7 mouse cellular contexts compared by ENCODE assay signal in the genomic region with DNA sequence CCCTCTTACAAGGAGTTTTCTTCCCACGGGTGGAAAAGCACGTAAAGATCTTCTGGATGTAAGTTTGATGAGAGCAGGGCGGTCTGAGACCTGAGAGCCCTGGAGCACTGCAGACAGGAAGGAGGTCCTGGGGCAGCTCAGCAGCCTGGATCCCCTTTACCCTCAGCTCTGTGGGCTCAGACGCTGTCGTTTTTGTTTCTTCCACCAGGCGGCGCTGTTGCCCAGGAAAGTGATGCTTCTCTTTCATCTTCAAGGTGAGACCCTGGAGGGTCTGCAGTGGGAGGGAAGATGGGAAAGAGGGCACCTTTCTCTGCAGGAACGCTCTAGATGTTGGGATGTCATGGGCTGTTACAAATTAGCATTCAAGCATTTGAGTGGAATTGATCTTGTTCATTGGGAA. TPM values are rescaled to one million over a fixed set of nuclear protein-coding genes. Genes with fewer than 3 reads are reported as not detected.
A peak's percentile ranks its signal among the peaks of the same experiment; 100 is the strongest.
DNase-seq lines count a peak whose midpoint lies in the region; TF ChIP-seq lines count a peak whose summit lies in the region.
"Not testable (repeated sequence)": the region's sequence is repeated elsewhere in the genome, so short reads cannot be mapped to it uniquely, and the experiment has no call there.

No protein-coding gene starts in this region.

- TF ChIP-seq EP300 in heart, adult 2 months (IDR thresholded peaks at IDR 0.05; ENCODE audit: insufficient read depth, low read depth, low read length), result not testable (repeated sequence)

- H3K36me3 ChIP-seq in heart, adult 2 months (ENCODE audit: control insufficient read depth, insufficient read depth, low read length); thymus, adult 2 months (ENCODE audit: control insufficient read depth, insufficient read depth, low read length): not testable (repeated sequence)

- TF ChIP-seq CTCF in heart, adult 2 months (IDR thresholded peaks at IDR 0.05), result peak; percentile 57
- peak; percentile 51 for TF ChIP-seq CTCF in lung, adult 2 months (IDR thresholded peaks at IDR 0.05; ENCODE audit: insufficient read depth, low read length)
- peak; percentile 33; the same call in 1 of the 2 replicates for TF ChIP-seq CTCF in olfactory bulb, adult 2 months (IDR thresholded peaks at IDR 0.05; ENCODE audit: insufficient read depth, low read depth, low read length)
- TF ChIP-seq CTCF in thymus, adult 2 months (IDR thresholded peaks at IDR 0.05; ENCODE audit: borderline replicate concordance, control insufficient read depth, extremely low read depth, insufficient read depth, low read length, poor library complexity), result peak; percentile 80

- not testable (repeated sequence) for H3K27ac ChIP-seq in heart, adult 2 months; olfactory bulb, adult 2 months (ENCODE audit: insufficient read depth, low read depth, low read length); thymus, adult 2 months (ENCODE audit: control insufficient read depth, insufficient read depth, low read length)

- intact Hi-C loops in heart, adult 2 months (cut with DNase I), result not testable (repeated sequence)

- not testable (repeated sequence) for H3K9ac ChIP-seq in heart, adult 2 months (ENCODE audit: low read depth, low read length)

- not testable (repeated sequence) for H3K4me1 ChIP-seq in heart, adult 2 months (ENCODE audit: control insufficient read depth, insufficient read depth, low read length); lung, adult 2 months (ENCODE audit: control insufficient read depth, insufficient read depth, low read length); olfactory bulb, adult 2 months (ENCODE audit: control insufficient read depth, insufficient read depth, low read length); thymus, adult 2 months (replicated peaks; ENCODE audit: control insufficient read depth, insufficient read depth, low read length)

- H3K4me3 ChIP-seq in heart, adult 2 months; lung, adult 2 months (replicated peaks; ENCODE audit: extremely low read depth, low read depth, low read length); olfactory bulb, adult 2 months (ENCODE audit: insufficient read depth, low read depth, low read length); thymus, adult 2 months (ENCODE audit: control insufficient read depth, insufficient read depth, low read length): not testable (repeated sequence)

- WGBS in heart, adult 2 months, result 10% methylated on average over 8 of the region's 8 CpGs
- 8% methylated on average over 8 of the region's 8 CpGs for WGBS in lung, adult 2 months
- 12% methylated on average over 8 of the region's 8 CpGs for WGBS in olfactory bulb, adult 2 months
- WGBS in thymus, adult 2 months, result 10% methylated on average over 8 of the region's 8 CpGs

- H3K79me2 ChIP-seq in heart, adult 2 months (replicated peaks; ENCODE audit: control insufficient read depth, insufficient read depth, low read length), result not testable (repeated sequence)

- not testable (repeated sequence) for TF ChIP-seq POLR2A in heart, adult 2 months (IDR thresholded peaks at IDR 0.05; ENCODE audit: insufficient read depth, low read depth, low read length); lung, adult 2 months (IDR thresholded peaks at IDR 0.05; ENCODE audit: borderline replicate concordance, extremely low read depth, low read depth, low read length); olfactory bulb, adult 2 months (IDR thresholded peaks at IDR 0.05; ENCODE audit: insufficient read depth, low read depth, low read length); thymus, adult 2 months (IDR thresholded peaks at IDR 0.05; ENCODE audit: control insufficient read depth, extremely low read depth, insufficient read depth, low read length, poor library complexity)

- DNase-seq in T-cell, adult 2 months (ENCODE audit: low spot score), result peak; percentile 39
- peak; percentile 41 for DNase-seq in embryo, embryonic 10 days (ENCODE audit: low spot score)
- DNase-seq in heart, adult 2 months, result not testable (repeated sequence)
- DNase-seq in kidney, postnatal 10 days, result peak; percentile 64
- DNase-seq in lung, adult 2 months, result peak; percentile 20
- peak; percentile 24 for DNase-seq in thymus, adult 2 months

- not testable (repeated sequence) for H3K27me3 ChIP-seq in heart, adult 2 months (ENCODE audit: control insufficient read depth, insufficient read depth, low read length); thymus, adult 2 months (ENCODE audit: control insufficient read depth, insufficient read depth, low read length)

RNA-seq across cellular contexts. Expression of a gene that starts 4.1 kb away (rescaled TPM):
- total RNA-seq in heart, adult 2 months (2021), result 1 to 10 TPM; 1.1 to 1.9 TPM
- 33.2 and 78.2 TPM in 2 replicates for polyA plus RNA-seq in heart, adult 2 months (2012; rRNA removed)
- 211 and 441 TPM in 2 replicates for polyA plus RNA-seq in lung, adult 2 months (2012; rRNA removed)
- not detected in 2 replicates for polyA plus RNA-seq in olfactory bulb, adult 2 months (2012; ENCODE audit: insufficient read depth, insufficient read length, low replicate concordance, missing spikeins)
- 412 and 617 TPM in 2 replicates for polyA plus RNA-seq in thymus, adult 2 months (2012; rRNA removed)

RNA-seq across cellular contexts. Expression of a gene that starts 10.2 kb away (rescaled TPM):
- total RNA-seq in heart, adult 2 months (2021), result 1 to 10 TPM; 1.2 to 3.7 TPM
- 21.4 and 40.3 TPM in 2 replicates for polyA plus RNA-seq in heart, adult 2 months (2012; rRNA removed)
- polyA plus RNA-seq in lung, adult 2 months (2012; rRNA removed), result 91.1 and 177 TPM in 2 replicates
- not detected in 2 replicates for polyA plus RNA-seq in olfactory bulb, adult 2 months (2012; ENCODE audit: insufficient read depth, insufficient read length, low replicate concordance, missing spikeins)
- polyA plus RNA-seq in thymus, adult 2 months (2012; rRNA removed), result 115 and 165 TPM in 2 replicates

RNA-seq across cellular contexts. Expression of a gene that starts 35.1 kb away (rescaled TPM):
- under 1 TPM; 0.34 to 0.37 TPM for total RNA-seq in heart, adult 2 months (2021)
- polyA plus RNA-seq in heart, adult 2 months (2012; rRNA removed), result 4.2 and 7.0 TPM in 2 replicates
- 11.4 and 12.9 TPM in 2 replicates for polyA plus RNA-seq in lung, adult 2 months (2012; rRNA removed)
- not detected in 2 replicates for polyA plus RNA-seq in olfactory bulb, adult 2 months (2012; ENCODE audit: insufficient read depth, insufficient read length, low replicate concordance, missing spikeins)
- polyA plus RNA-seq in thymus, adult 2 months (2012; rRNA removed), result 15.3 and 18.6 TPM in 2 replicates

RNA-seq across cellular contexts. Expression of a gene that starts 55.4 kb away (rescaled TPM):
- total RNA-seq in heart, adult 2 months (2021), result 10 to 100 TPM; 12.2 to 18.8 TPM
- polyA plus RNA-seq in heart, adult 2 months (2012; rRNA removed), result 35.0 and 48.6 TPM in 2 replicates
- 152 and 267 TPM in 2 replicates for polyA plus RNA-seq in lung, adult 2 months (2012; rRNA removed)
- not detected in 2 replicates for polyA plus RNA-seq in olfactory bulb, adult 2 months (2012; ENCODE audit: insufficient read depth, insufficient read length, low replicate concordance, missing spikeins)
- 272 and 274 TPM in 2 replicates for polyA plus RNA-seq in thymus, adult 2 months (2012; rRNA removed)
